Mouse (Mus musculus) forebrain, embryonic 15.5 days (tissue): ENCODE measurements around the gene Mars2. TPM values are rescaled to one million over a fixed set of nuclear protein-coding genes. Genes with fewer than 3 reads are reported as not detected.

Experiments
- polyA plus RNA-seq: library from polyadenylated mRNA; unstranded; fragments of >200 nt; fragmentation: Nextera tagmentation; extraction: Ambion mirVana; gene quantifications from 2 replicates; pipeline ENCODE4 v1.2.1, GENCODE M21; 2015

Gene Mars2
- polyA plus RNA-seq, 1 experiment from 2014 or later, result 4.4 TPM

Other genes starting within 250 kb of the Mars2 start
- 391 and 417 TPM in 2 replicates for gene Sf3b1, start 209.7 kb upstream of the Mars2 start, polyA plus RNA-seq
- 36.0 and 36.6 TPM in 2 replicates for gene Coq10b, start 184.4 kb upstream of the Mars2 start, polyA plus RNA-seq
- gene Hspe1, start 149.0 kb upstream of the Mars2 start, polyA plus RNA-seq, result 253 and 276 TPM in 2 replicates
- 291 and 296 TPM in 2 replicates for gene Hspd1, start 148.9 kb upstream of the Mars2 start, polyA plus RNA-seq
- 175 and 182 TPM in 2 replicates for gene Mob4, start 105.9 kb upstream of the Mars2 start, polyA plus RNA-seq
- 12.7 and 13.4 TPM in 2 replicates for gene Rftn2, start 10.4 kb upstream of the Mars2 start, polyA plus RNA-seq
- 0.27 TPM in 1 of 2 replicates, not detected in the other for gene Boll, start 126.3 kb downstream of the Mars2 start, polyA plus RNA-seq
- gene Plcl1, start 168.7 kb downstream of the Mars2 start, polyA plus RNA-seq, result 5.4 and 5.8 TPM in 2 replicates